Mouse (Mus musculus): ENCODE measurements around the gene Nol6. TPM values are rescaled to one million over a fixed set of nuclear protein-coding genes. Genes with fewer than 3 reads are reported as not detected.
A peak's percentile ranks its signal among the peaks of the same experiment; 100 is the strongest.

Nol6 gene
- polyA plus RNA-seq, 1 experiment from 2014 or later, result 19.1 TPM

- ATAC-seq (ENCODE audit: low FRiP score), result no peak
- 0 out of 2 replicates have a peak, but pooled peaks cover 4% of the 10 kb centered on the region for H3K4me1 ChIP-seq (ENCODE audit: control insufficient read depth, insufficient read depth, low read length)
Observed at GRCm38 (mm10) chr4:41132471-41132870, 8.2 kb upstream of the Nol6 start.

GRCm38 (mm10) chr4:41129836-41130235 is 5.6 kb upstream of the Nol6 start:
- DNase-seq (ENCODE audit: low spot score, missing footprints) (no peak), ATAC-seq (ENCODE audit: low FRiP score) (no peak)
- 93% methylated on average over 3 of the region's 3 CpGs for WGBS
- Histone ChIP-seq H3K36me3 (ENCODE audit: control insufficient read depth, insufficient read depth, low read length) (no peaks in the 10 kb centered on the region), H3K9ac (ENCODE audit: low read length) (no peak overlapping the region), H3K27ac (ENCODE audit: low read depth, low read length) (no peak overlapping the region), H3K4me3 (ENCODE audit: low read depth, low read length) (no peak overlapping the region), H3K4me2 (no peak overlapping the region), H3K27me3 (ENCODE audit: control insufficient read depth, insufficient read depth, low read length) (no peaks in the 10 kb centered on the region), H3K4me1 (ENCODE audit: control insufficient read depth, insufficient read depth, low read length) (0 out of 2 replicates have a peak, but pooled peaks cover 4% of the 10 kb centered on the region), H3K9me3 (ENCODE audit: control insufficient read depth, low read length) (no peaks in the 10 kb centered on the region)

More at GRCm38 (mm10) chr4:41132471-41132870, 8.2 kb upstream of the Nol6 start:
- no peak overlapping the region for H3K27ac ChIP-seq (ENCODE audit: low read depth, low read length)
- H3K9ac ChIP-seq (ENCODE audit: low read length), result no peak overlapping the region
- DNase-seq (ENCODE audit: low spot score, missing footprints), result no peak
- no peaks in the 10 kb centered on the region for H3K27me3 ChIP-seq (ENCODE audit: control insufficient read depth, insufficient read depth, low read length)
- 78% methylated on average over 6 of the region's 6 CpGs for WGBS
- H3K4me2 ChIP-seq, result no peak overlapping the region
- no peak overlapping the region for H3K4me3 ChIP-seq (ENCODE audit: low read depth, low read length)
- H3K36me3 ChIP-seq (ENCODE audit: control insufficient read depth, insufficient read depth, low read length), result no peaks in the 10 kb centered on the region
- no peaks in the 10 kb centered on the region for H3K9me3 ChIP-seq (ENCODE audit: control insufficient read depth, low read length)

- no peaks in the 10 kb centered on the region for H3K9me3 ChIP-seq (ENCODE audit: control insufficient read depth, low read length)
- H3K9ac ChIP-seq (ENCODE audit: low read length), result no peak overlapping the region
- no peak overlapping the region for H3K27ac ChIP-seq (ENCODE audit: low read depth, low read length)
- H3K27me3 ChIP-seq (ENCODE audit: control insufficient read depth, insufficient read depth, low read length), result no peaks in the 10 kb centered on the region
- 9% methylated on average over 2 of the region's 2 CpGs for WGBS
- no peaks in the 10 kb centered on the region for H3K36me3 ChIP-seq (ENCODE audit: control insufficient read depth, insufficient read depth, low read length)
- H3K4me2 ChIP-seq, result no peak overlapping the region
- no peak overlapping the region for H3K4me3 ChIP-seq (ENCODE audit: low read depth, low read length)
- ATAC-seq (ENCODE audit: low FRiP score), result peak; percentile 65; the same call in 1 of the 2 replicates
- peak; percentile 86 for DNase-seq (ENCODE audit: low spot score, missing footprints)
- 0 out of 2 replicates have a peak, but pooled peaks cover 2% of the 10 kb centered on the region for H3K4me1 ChIP-seq (ENCODE audit: control insufficient read depth, insufficient read depth, low read length)
Observed at GRCm38 (mm10) chr4:41129406-41129805, 5.2 kb upstream of the Nol6 start.

GRCm38 (mm10) chr4:41118706-41119292 is 5.5 kb downstream of the Nol6 start:
- peak; percentile 45 for ATAC-seq (ENCODE audit: low FRiP score)

GRCm38 (mm10) chr4:41116817-41117216 is 7.4 kb downstream of the Nol6 start:
- DNase-seq (ENCODE audit: low spot score, missing footprints) (peak; percentile 41), ATAC-seq (ENCODE audit: low FRiP score) (no peak)
- H3K9ac ChIP-seq (ENCODE audit: low read length), result no peak overlapping the region
- peaks cover 28% of the 10 kb centered on the region for H3K36me3 ChIP-seq (ENCODE audit: control insufficient read depth, insufficient read depth, low read length)
- no peak overlapping the region for H3K27ac ChIP-seq (ENCODE audit: low read depth, low read length)
- no peak overlapping the region for H3K4me2 ChIP-seq
- 77% methylated on average over 3 of the region's 3 CpGs for WGBS
- H3K9me3 ChIP-seq (ENCODE audit: control insufficient read depth, low read length), result no peaks in the 10 kb centered on the region
- no peaks in the 10 kb centered on the region for H3K4me1 ChIP-seq (ENCODE audit: control insufficient read depth, insufficient read depth, low read length)
- H3K4me3 ChIP-seq (ENCODE audit: low read depth, low read length), result no peak overlapping the region
- H3K27me3 ChIP-seq (ENCODE audit: control insufficient read depth, insufficient read depth, low read length), result no peaks in the 10 kb centered on the region

More at GRCm38 (mm10) chr4:41118706-41119292, 5.5 kb downstream of the Nol6 start:
- Histone ChIP-seq H3K27me3 (ENCODE audit: control insufficient read depth, insufficient read depth, low read length) (no peaks in the 10 kb centered on the region), H3K4me2 (no peak overlapping the region), H3K4me3 (ENCODE audit: low read depth, low read length) (no peak overlapping the region), H3K9me3 (ENCODE audit: control insufficient read depth, low read length) (no peaks in the 10 kb centered on the region), H3K27ac (ENCODE audit: low read depth, low read length) (no peak overlapping the region), H3K9ac (ENCODE audit: low read length) (no peak overlapping the region), H3K4me1 (ENCODE audit: control insufficient read depth, insufficient read depth, low read length) (peaks cover 6% of the 10 kb centered on the region; the same call in 1 of the 2 replicates), H3K36me3 (ENCODE audit: control insufficient read depth, insufficient read depth, low read length) (peaks cover 32% of the 10 kb centered on the region)
- peak; percentile 92 for DNase-seq (ENCODE audit: low spot score, missing footprints)
- WGBS, result 78% methylated on average over 11 of the region's 11 CpGs

- H3K27me3 ChIP-seq (ENCODE audit: control insufficient read depth, insufficient read depth, low read length), result no peaks in the 10 kb centered on the region
- H3K36me3 ChIP-seq (ENCODE audit: control insufficient read depth, insufficient read depth, low read length), result peaks cover 27% of the 10 kb centered on the region
- no peak overlapping the region for H3K9ac ChIP-seq (ENCODE audit: low read length)
- ATAC-seq (ENCODE audit: low FRiP score), result no peak
- no peak overlapping the region for H3K4me3 ChIP-seq (ENCODE audit: low read depth, low read length)
- no peaks in the 10 kb centered on the region for H3K9me3 ChIP-seq (ENCODE audit: control insufficient read depth, low read length)
- H3K4me1 ChIP-seq (ENCODE audit: control insufficient read depth, insufficient read depth, low read length), result no peaks in the 10 kb centered on the region
- no peak for DNase-seq (ENCODE audit: low spot score, missing footprints)
- no peak overlapping the region for H3K27ac ChIP-seq (ENCODE audit: low read depth, low read length)
- WGBS, result 94% methylated on average over 15 of the region's 15 CpGs
- no peak overlapping the region for H3K4me2 ChIP-seq
Observed at GRCm38 (mm10) chr4:41115793-41116192, 8.5 kb downstream of the Nol6 start.

- no peaks in the 10 kb centered on the region for H3K9me3 ChIP-seq (ENCODE audit: control insufficient read depth, low read length)
- peak; percentile 19 for DNase-seq (ENCODE audit: low spot score, missing footprints)
- WGBS, result 88% methylated on average over 6 of the region's 6 CpGs
- H3K27ac ChIP-seq (ENCODE audit: low read depth, low read length), result no peak overlapping the region
- no peak overlapping the region for H3K9ac ChIP-seq (ENCODE audit: low read length)
- no peak for ATAC-seq (ENCODE audit: low FRiP score)
- no peaks in the 10 kb centered on the region for H3K4me1 ChIP-seq (ENCODE audit: control insufficient read depth, insufficient read depth, low read length)
- peaks cover 22% of the 10 kb centered on the region for H3K36me3 ChIP-seq (ENCODE audit: control insufficient read depth, insufficient read depth, low read length)
- no peaks in the 10 kb centered on the region for H3K27me3 ChIP-seq (ENCODE audit: control insufficient read depth, insufficient read depth, low read length)
- no peak overlapping the region for H3K4me3 ChIP-seq (ENCODE audit: low read depth, low read length)
- no peak overlapping the region for H3K4me2 ChIP-seq
Observed at GRCm38 (mm10) chr4:41115074-41115473, 9.2 kb downstream of the Nol6 start.

- no peak overlapping the region for H3K9ac ChIP-seq (ENCODE audit: low read length)
Observed at GRCm38 (mm10) chr4:41114358-41115070, 9.7 kb downstream of the Nol6 start.

GRCm38 (mm10) chr4:41108717-41109425 is 15.4 kb downstream of the Nol6 start:
- Histone ChIP-seq H3K9me3 (ENCODE audit: control insufficient read depth, low read length) (no peaks in the 10 kb centered on the region), H3K4me1 (ENCODE audit: control insufficient read depth, insufficient read depth, low read length) (no peaks in the 10 kb centered on the region), H3K4me3 (ENCODE audit: low read depth, low read length) (no peak overlapping the region), H3K9ac (ENCODE audit: low read length) (no peak overlapping the region), H3K4me2 (no peak overlapping the region), H3K36me3 (ENCODE audit: control insufficient read depth, insufficient read depth, low read length) (no peaks in the 10 kb centered on the region), H3K27ac (ENCODE audit: low read depth, low read length) (no peak overlapping the region), H3K27me3 (ENCODE audit: control insufficient read depth, insufficient read depth, low read length) (no peaks in the 10 kb centered on the region)
- 85% methylated on average over 10 of the region's 10 CpGs for WGBS
- DNase-seq (ENCODE audit: low spot score, missing footprints), result peak; percentile 21
- no peak for ATAC-seq (ENCODE audit: low FRiP score)

More at GRCm38 (mm10) chr4:41114358-41115070, 9.7 kb downstream of the Nol6 start:
- no peaks in the 10 kb centered on the region for H3K9me3 ChIP-seq (ENCODE audit: control insufficient read depth, low read length)
- no peak overlapping the region for H3K4me2 ChIP-seq
- WGBS, result 92% methylated on average over 9 of the region's 9 CpGs
- DNase-seq (ENCODE audit: low spot score, missing footprints) (peak; percentile 4), ATAC-seq (ENCODE audit: low FRiP score) (no peak)
- H3K27me3 ChIP-seq (ENCODE audit: control insufficient read depth, insufficient read depth, low read length), result no peaks in the 10 kb centered on the region
- no peaks in the 10 kb centered on the region for H3K4me1 ChIP-seq (ENCODE audit: control insufficient read depth, insufficient read depth, low read length)
- H3K4me3 ChIP-seq (ENCODE audit: low read depth, low read length), result no peak overlapping the region
- no peak overlapping the region for H3K27ac ChIP-seq (ENCODE audit: low read depth, low read length)
- peaks cover 16% of the 10 kb centered on the region for H3K36me3 ChIP-seq (ENCODE audit: control insufficient read depth, insufficient read depth, low read length)

Data from midbrain, embryonic 11.5 days (tissue).